ENCODE assay signal across 32 mouse cellular contexts in genomic region chr2:158276451-158276850, GRCm38 (mm10). TPM values are rescaled to one million over a fixed set of nuclear protein-coding genes. Genes with fewer than 3 reads are reported as not detected.
DNase-seq lines count a peak whose midpoint lies in the region; ATAC-seq lines count a peak whose summit lies in the region.
"Had no signal": no experiment of that assay in that cellular context is flagged by ENCODE, and none has a peak within 500 bp of the region (broad histone marks: within the 10 kb centered on the region; RNA-seq: fewer than 3 reads in every experiment).

No protein-coding gene starts in this region.

- no peaks in the 10 kb centered on the region for H3K27me3 ChIP-seq in midbrain, embryonic 11.5 days (ENCODE audit: control insufficient read depth, insufficient read depth, low read length)
- no peaks in the 10 kb centered on the region for H3K27me3 ChIP-seq in midbrain, embryonic 10.5 days (ENCODE audit: low read depth, poor library complexity, severe bottlenecking)
- H3K27me3 ChIP-seq in hindbrain, embryonic 13.5 days = no peaks in the 10 kb centered on the region
- H3K27me3 ChIP-seq: forebrain, embryonic 13.5 days; heart, embryonic 12.5 days; heart, embryonic 15.5 days; hindbrain, embryonic 15.5 days had no signal

- H3K4me3 ChIP-seq in midbrain, embryonic 11.5 days (ENCODE audit: low read depth, low read length) = no peak overlapping the region
- no peak overlapping the region for H3K4me3 ChIP-seq in midbrain, embryonic 10.5 days
- H3K4me3 ChIP-seq in hindbrain, embryonic 13.5 days = no peak overlapping the region
- H3K4me3 ChIP-seq: forebrain, embryonic 10.5 days; forebrain, embryonic 13.5 days; heart, embryonic 12.5 days; heart, embryonic 15.5 days; hindbrain, embryonic 15.5 days had no signal

- no peaks in the 10 kb centered on the region for H3K36me3 ChIP-seq in midbrain, embryonic 11.5 days (ENCODE audit: control insufficient read depth, insufficient read depth, low read length)
- no peaks in the 10 kb centered on the region for H3K36me3 ChIP-seq in midbrain, embryonic 10.5 days
- H3K36me3 ChIP-seq in hindbrain, embryonic 13.5 days = no peaks in the 10 kb centered on the region
- H3K36me3 ChIP-seq: forebrain, embryonic 10.5 days; heart, embryonic 12.5 days; heart, embryonic 15.5 days; hindbrain, embryonic 15.5 days had no signal

- H3K27ac ChIP-seq in midbrain, embryonic 11.5 days (ENCODE audit: low read depth, low read length) = no peak overlapping the region
- H3K27ac ChIP-seq in midbrain, embryonic 10.5 days (replicated peaks) = no peak overlapping the region
- H3K27ac ChIP-seq in hindbrain, embryonic 13.5 days = no peak overlapping the region
- H3K27ac ChIP-seq: forebrain, embryonic 10.5 days; forebrain, embryonic 13.5 days; heart, embryonic 15.5 days; hindbrain, embryonic 15.5 days had no signal

- peak; percentile 69 for DNase-seq in midbrain, embryonic 11.5 days (ENCODE audit: low spot score, missing footprints)
- DNase-seq in midbrain, embryonic 10.5 days (ENCODE audit: low spot score) = no peak
- DNase-seq in adrenal gland, adult 8-10 months = peak; percentile 75
- DNase-seq in adrenal gland, postnatal 25 days = peak; percentile 48
- DNase-seq in adipocyte (ENCODE audit: low spot score) = no peak
- DNase-seq in right cerebral cortex, postnatal 25 days = no peak
- DNase-seq: cerebellum, adult 18-20 months; cerebellum, adult 9-10 months; cerebellum, postnatal 25 days; gastrocnemius, postnatal 10 days; heart, postnatal 10 days; heart, postnatal 4 days had no signal

- no peaks in the 10 kb centered on the region for H3K4me1 ChIP-seq in midbrain, embryonic 11.5 days (ENCODE audit: control insufficient read depth, insufficient read depth, low read length)
- H3K4me1 ChIP-seq in midbrain, embryonic 10.5 days = peaks cover 41% of the 10 kb centered on the region
- peaks cover 23% of the 10 kb centered on the region for H3K4me1 ChIP-seq in hindbrain, embryonic 13.5 days (replicated peaks)
- H3K4me1 ChIP-seq: heart, embryonic 15.5 days; hindbrain, embryonic 15.5 days had no signal

- no peak for ATAC-seq in midbrain, embryonic 11.5 days (ENCODE audit: low FRiP score)
- no peak for ATAC-seq in hindbrain, embryonic 13.5 days (ENCODE audit: low FRiP score)
- ATAC-seq: CD4-positive, CD25-positive, alpha-beta regulatory T cell, adult 4 months; forebrain, embryonic 13.5 days; forebrain, embryonic 16.5 days; intestine, postnatal 0 days had no signal

- 79% methylated on average over 6 of the region's 6 CpGs for WGBS in midbrain, embryonic 11.5 days
- 80% methylated on average over 6 of the region's 6 CpGs for WGBS in midbrain, embryonic 10.5 days
- 72% methylated on average over 6 of the region's 6 CpGs for WGBS in hindbrain, embryonic 13.5 days

- no peaks in the 10 kb centered on the region for H3K9me3 ChIP-seq in midbrain, embryonic 11.5 days (ENCODE audit: control insufficient read depth, low read length)
- no peaks in the 10 kb centered on the region for H3K9me3 ChIP-seq in midbrain, embryonic 10.5 days (replicated peaks)
- H3K9me3 ChIP-seq in hindbrain, embryonic 13.5 days = no peaks in the 10 kb centered on the region
- H3K9me3 ChIP-seq: forebrain, embryonic 10.5 days; forebrain, embryonic 13.5 days; heart, embryonic 12.5 days; heart, embryonic 15.5 days; hindbrain, embryonic 15.5 days had no signal

- H3K9ac ChIP-seq in midbrain, embryonic 11.5 days (ENCODE audit: low read length) = no peak overlapping the region
- H3K9ac ChIP-seq in hindbrain, embryonic 13.5 days = no peak overlapping the region
- H3K9ac ChIP-seq: forebrain, embryonic 13.5 days; heart, embryonic 12.5 days; heart, embryonic 15.5 days; hindbrain, embryonic 15.5 days had no signal

- no peak overlapping the region for H3K4me2 ChIP-seq in midbrain, embryonic 11.5 days
- H3K4me2 ChIP-seq in hindbrain, embryonic 13.5 days = no peak overlapping the region
- H3K4me2 ChIP-seq: forebrain, embryonic 13.5 days; heart, embryonic 12.5 days; heart, embryonic 15.5 days; hindbrain, embryonic 15.5 days had no signal

RNA-seq across cellular contexts. Expression of gene Bpi, which starts 18.6 kb away (rescaled TPM):
- not detected in 2 replicates for polyA plus RNA-seq in midbrain, embryonic 11.5 days (2014; fragmentation: Nextera tagmentation; extraction: Ambion mirVana)
- polyA plus RNA-seq in midbrain, embryonic 10.5 days (2016; fragmentation: Nextera tagmentation; extraction: Ambion mirVana) = not detected in 2 replicates
- total RNA-seq in adrenal gland, adult 8-10 months (2022) = not detected
- total RNA-seq in adrenal gland, postnatal 25 days (2021) = not detected in 2 replicates
- not detected in 2 replicates for polyA plus RNA-seq in hindbrain, embryonic 13.5 days (2015; fragmentation: Nextera tagmentation; extraction: Ambion mirVana)
- total RNA-seq: adrenal gland, adult 18-20 months; common myeloid progenitor, adult 5-6 weeks; gastrocnemius, adult 18-20 months; gastrocnemius, postnatal 10 days; gastrocnemius, postnatal 4 days; heart, adult 8-10 months; heart, postnatal 10 days; heart, postnatal 4 days; MEL had no signal
- polyA plus RNA-seq: C2C12; CD4-positive, CD25-positive, alpha-beta regulatory T cell, adult 4 months; embryonic facial prominence, embryonic 11.5 days; embryonic facial prominence, embryonic 14.5 days; forebrain, embryonic 10.5 days; forebrain, embryonic 13.5 days; forebrain, embryonic 16.5 days; heart, embryonic 12.5 days; heart, embryonic 15.5 days; hindbrain, embryonic 11.5 days; hindbrain, embryonic 15.5 days; intestine, embryonic 14.5 days; intestine, postnatal 0 days had no signal

RNA-seq across cellular contexts. Expression of gene Lbp, which starts 29.8 kb away (rescaled TPM):
- polyA plus RNA-seq in midbrain, embryonic 11.5 days (2014; fragmentation: Nextera tagmentation; extraction: Ambion mirVana) = 2.3 and 2.8 TPM in 2 replicates
- 1.6 and 2.0 TPM in 2 replicates for polyA plus RNA-seq in midbrain, embryonic 10.5 days (2016; fragmentation: Nextera tagmentation; extraction: Ambion mirVana)
- total RNA-seq in adrenal gland, adult 8-10 months (2022) = 10 to 100 TPM; 17.7 to 53.5 (median 24.9) TPM
- 11.5 and 12.4 TPM in 2 replicates for total RNA-seq in adrenal gland, postnatal 25 days (2021)
- polyA plus RNA-seq in hindbrain, embryonic 13.5 days (2015; fragmentation: Nextera tagmentation; extraction: Ambion mirVana) = 2.6 and 2.8 TPM in 2 replicates
- total RNA-seq: MEL had no signal
- polyA plus RNA-seq: C2C12 had no signal

RNA-seq across cellular contexts. Expression of gene D630003M21Rik, which starts 47.4 kb away (rescaled TPM):
- polyA plus RNA-seq in midbrain, embryonic 11.5 days (2014; fragmentation: Nextera tagmentation; extraction: Ambion mirVana) = 0.92 and 0.94 TPM in 2 replicates
- 2.3 and 3.1 TPM in 2 replicates for polyA plus RNA-seq in midbrain, embryonic 10.5 days (2016; fragmentation: Nextera tagmentation; extraction: Ambion mirVana)
- total RNA-seq in adrenal gland, adult 8-10 months (2022) = 1 to 10 TPM; 1.4 to 7.8 (median 4.4) TPM
- total RNA-seq in adrenal gland, postnatal 25 days (2021) = 1.3 and 2.4 TPM in 2 replicates
- 2.0 and 3.1 TPM in 2 replicates for polyA plus RNA-seq in hindbrain, embryonic 13.5 days (2015; fragmentation: Nextera tagmentation; extraction: Ambion mirVana)
- total RNA-seq: common myeloid progenitor, adult 5-6 weeks; MEL had no signal
- polyA plus RNA-seq: CD4-positive, CD25-positive, alpha-beta regulatory T cell, adult 4 months had no signal

Comparison
In these comparisons a context has a peak if more than half of its experiments do, and no peak if none do; other contexts are left out.
1. DNase-seq: peak in midbrain, embryonic 11.5 days (single experiment), adrenal gland, adult 8-10 months (single experiment) and adrenal gland, postnatal 25 days (single experiment); none in midbrain, embryonic 10.5 days (single experiment), adipocyte (single experiment) and right cerebral cortex, postnatal 25 days (single experiment).